Mouse (Mus musculus) monocyte, adult 59 days (primary cell): Measurements from ENCODE around the gene Sec14l2. TPM values are rescaled to one million over a fixed set of nuclear protein-coding genes. Genes with fewer than 3 reads are reported as not detected.

Experiments
- total RNA-seq, 2 experiments: library from RNA; stranded (reverse); gene quantifications; one replicate each; pipeline ENCODE4 v1.2.4; 2023

The Sec14l2 gene
- under 1 TPM in 1 of 2 experiments, not detected in 1; 0.33 TPM for total RNA-seq

DNA sequence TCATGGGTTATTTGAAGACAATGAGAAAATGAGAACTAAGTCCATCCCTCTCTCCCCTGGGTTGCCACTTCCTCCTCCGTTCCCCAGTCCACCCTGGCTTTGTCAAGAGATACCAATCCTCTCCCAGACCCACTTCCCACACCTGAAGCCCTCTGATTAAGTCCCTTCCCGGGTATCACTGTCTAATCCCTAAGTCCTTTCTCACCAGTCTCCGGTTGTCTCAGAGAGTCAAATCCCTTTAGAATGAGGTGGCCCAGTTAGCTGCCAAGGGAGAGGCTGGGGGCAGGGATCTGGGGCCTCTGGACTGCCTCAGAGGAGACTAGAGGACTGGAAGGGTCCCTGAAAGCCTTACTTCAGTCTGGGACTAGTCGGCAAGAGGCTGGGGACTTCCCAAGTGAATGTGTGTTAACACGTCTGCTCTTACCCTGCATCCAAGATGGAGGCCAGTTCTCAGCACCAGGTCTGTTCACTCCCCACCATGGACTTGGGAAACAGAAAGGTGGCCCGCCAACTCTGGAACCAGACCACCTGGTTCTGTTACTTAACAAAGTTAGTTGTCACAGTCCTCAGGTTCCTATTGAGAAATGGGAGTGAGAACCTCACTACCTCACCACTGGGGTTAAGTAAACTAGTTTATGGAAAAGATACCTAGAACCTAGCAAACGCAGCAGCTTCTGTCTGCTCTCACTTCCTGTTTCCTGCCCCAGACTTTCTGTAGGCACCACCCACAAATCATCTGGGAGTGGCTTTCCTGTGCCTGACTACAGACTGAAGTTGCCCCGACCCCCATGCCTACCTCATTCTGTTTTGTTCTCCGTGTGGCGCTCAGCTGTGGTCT, at the start of gene Sec14l2:
Gene Sec14l2 (minus strand): TSS at position 674 of the 838 bp plus-strand sequence.

DNA sequence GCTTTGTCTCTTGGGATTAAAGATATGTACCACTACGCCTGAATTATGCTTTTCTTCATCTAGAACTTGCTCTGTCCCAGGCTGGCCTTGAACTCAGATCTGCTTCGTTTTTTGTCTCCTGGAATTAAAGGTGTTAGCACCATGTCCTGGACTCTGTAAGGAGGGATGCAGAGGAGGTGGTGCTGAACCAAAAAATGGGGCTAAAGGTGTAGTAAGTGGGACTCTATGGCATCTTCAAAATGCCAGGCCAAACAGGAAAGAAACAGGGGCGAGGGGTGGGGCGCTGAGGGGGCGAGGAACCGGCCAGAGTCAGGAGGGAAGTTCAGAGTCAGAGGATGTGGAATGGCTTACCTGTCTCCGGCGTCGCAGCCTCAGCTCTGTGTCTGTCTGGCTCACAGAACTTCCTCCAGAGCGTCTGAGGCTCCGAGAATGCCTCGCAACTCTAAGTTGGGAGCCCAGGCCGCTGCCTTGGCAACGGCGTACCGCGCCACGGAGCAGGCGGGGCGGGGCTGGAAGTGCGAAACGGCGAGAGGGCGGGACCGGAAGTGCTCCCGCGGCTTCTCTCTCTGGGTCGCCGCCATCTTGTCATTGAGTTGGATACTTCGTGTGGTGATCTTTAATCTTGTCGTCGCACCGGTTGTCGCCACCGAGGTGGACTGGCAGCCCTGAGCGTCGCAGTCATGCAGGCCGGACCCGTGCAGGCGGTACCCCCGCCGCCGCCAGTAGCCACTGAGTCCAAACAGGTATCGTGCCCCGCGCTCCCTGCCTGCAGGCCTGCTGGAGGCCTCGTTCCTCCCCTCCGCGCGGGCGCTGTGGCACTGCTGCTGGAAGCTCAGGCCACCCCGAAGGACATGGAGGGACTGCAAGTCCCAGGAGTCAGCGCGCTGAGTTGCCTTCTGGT, 36.8 kb upstream of the Sec14l2 start, which contains the start of the genes Ccdc157 and Sf3a1:
Gene Ccdc157 (minus strand): TSS at position 486 of the 901 bp plus-strand sequence.
Gene Sf3a1 (plus strand): TSS at position 543 of the 901 bp plus-strand sequence.

DNA sequence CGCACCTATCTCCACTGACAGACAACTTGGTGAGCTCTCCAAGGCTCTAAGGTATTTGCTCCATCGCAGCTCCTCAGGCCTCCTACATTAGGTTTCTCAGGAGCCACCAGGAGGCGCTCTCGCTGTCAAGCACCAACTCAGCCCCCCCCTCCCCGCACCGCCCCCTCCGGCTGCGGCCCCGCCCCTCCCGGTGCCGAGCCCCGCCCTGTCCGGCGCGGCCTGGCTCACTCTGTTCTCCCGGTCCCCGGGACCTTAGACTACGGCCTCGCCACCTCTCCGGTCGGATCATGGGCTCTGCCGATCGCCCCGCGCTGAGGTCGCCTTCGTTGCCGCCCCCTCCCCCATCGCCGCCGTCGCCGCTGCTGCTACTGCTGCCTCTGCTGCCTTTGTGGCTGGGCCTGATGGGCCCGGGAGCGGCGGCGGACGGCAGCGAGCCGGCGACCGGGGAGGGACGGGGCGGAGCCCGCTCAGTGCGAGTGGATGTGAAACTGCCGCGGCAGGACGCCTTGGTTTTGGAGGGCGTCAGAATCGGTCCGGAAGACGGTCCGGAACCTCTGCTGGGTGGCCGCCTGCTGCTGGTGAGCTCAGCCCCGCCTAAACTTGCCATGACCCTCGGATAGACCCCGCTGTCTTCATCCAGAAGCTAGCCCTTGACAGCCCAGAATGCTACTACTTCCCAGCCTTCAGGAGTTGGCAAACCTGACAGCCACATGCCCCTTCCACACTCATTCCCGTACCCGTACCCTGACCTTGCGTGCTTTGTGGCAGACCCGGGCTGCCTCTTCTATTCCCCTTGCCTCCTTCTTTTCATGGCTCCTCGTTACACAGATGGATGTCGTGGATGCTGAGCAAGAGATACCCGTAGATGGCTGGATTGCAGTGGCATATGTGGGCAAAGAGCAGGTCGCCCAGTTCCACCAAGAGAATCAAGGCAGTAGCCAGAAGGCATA, 12.0 kb upstream of the Sec14l2 start, which contains the start of gene Rnf215:
Gene Rnf215 (plus strand): TSS at position 217 of the 950 bp plus-strand sequence.

DNA sequence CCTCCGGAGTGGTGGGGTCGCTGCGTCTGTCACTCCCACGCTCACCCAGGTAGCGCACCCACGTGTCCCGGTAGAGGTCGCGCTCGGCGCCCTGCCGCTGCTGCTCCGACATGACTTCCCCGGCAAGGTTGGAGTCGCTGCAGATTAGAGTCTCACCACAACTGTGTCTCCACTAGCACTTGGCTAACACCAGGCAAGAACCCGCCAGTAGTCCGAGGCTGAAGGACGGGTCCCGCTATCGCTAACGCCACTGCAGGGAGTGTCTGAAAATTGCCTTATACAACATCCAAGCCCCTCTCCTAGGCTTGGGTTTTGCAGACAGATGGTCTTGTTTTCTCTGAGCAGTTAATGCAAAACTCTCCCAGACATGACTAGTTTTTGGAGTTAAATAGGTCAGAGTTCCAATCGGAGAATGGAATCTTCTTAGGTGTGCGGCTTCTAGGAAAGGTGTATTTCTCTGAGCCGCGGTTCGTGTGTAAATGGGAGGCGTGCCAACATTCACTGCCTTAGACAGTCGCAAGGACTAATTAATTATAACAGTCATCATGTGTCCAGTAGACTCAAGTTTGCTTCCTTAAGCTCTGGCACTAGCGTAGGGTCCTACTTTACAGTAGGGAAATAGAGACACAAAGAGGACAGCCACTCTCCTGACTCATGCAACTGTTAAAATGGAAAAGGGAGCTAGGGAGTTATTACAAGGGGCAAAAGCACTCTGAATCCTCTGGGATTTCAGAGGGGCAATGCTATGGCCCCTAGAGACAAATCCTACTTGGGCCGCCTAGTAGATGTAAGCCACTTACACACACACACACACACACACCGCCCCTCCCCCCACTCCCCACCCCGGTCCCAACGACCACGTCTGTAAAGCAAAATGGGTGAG, 27.8 kb downstream of the Sec14l2 start, which contains the start of gene Mtfp1:
Gene Mtfp1 (minus strand): TSS at position 275 of the 883 bp plus-strand sequence.

DNA sequence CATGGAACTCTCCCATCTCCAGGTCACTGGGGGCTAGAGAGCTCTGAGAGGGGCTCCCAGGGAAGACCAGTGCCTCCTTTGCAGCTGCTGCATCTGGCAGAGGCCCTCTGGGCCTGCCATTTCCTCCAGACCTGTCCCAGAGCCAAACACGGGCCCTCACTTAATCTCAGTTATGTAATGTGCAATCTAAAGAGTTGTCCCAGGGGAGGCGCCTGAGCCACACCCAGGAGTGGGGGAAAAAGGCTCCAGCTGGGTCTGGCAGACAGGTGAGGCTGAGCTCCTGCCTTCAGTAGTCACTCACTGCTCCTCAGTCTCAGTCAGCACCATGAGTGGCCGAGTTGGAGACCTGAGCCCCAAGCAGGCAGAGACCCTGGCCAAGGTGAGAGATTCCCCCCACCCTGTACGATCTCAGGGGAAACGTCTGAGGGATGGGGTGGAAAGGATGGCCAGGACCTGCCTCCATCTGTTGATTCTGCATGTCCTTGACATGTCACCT, 58.5 kb downstream of the Sec14l2 start, which contains the start of gene Sec14l3:
Gene Sec14l3 (plus strand): TSS at position 215 of the 496 bp plus-strand sequence.

Other genes with a start within 250 kb of the Sec14l2 start
- 1 to 10 TPM; 1.3 to 1.9 TPM for gene 4921536K21Rik, start 228.3 kb downstream of the Sec14l2 start, total RNA-seq
- 10 to 100 TPM; 10.5 to 11.7 TPM for gene Dusp18, start 228.2 kb downstream of the Sec14l2 start, total RNA-seq
- 10 to 100 TPM; 27.1 to 29.5 TPM for gene Slc35e4, start 208.8 kb downstream of the Sec14l2 start, total RNA-seq
- gene Tcn2, start 191.3 kb downstream of the Sec14l2 start, total RNA-seq: 100 to 1,000 TPM; 108 to 152 TPM
- 10 to 100 TPM; 62.3 to 64.0 TPM for gene Pes1, start 159.4 kb downstream of the Sec14l2 start, total RNA-seq
- gene 4930556J24Rik, start 146.6 kb downstream of the Sec14l2 start, total RNA-seq: not detected
- not detected for gene Gal3st1, start 139.8 kb downstream of the Sec14l2 start, total RNA-seq
- gene Sec14l4, start 92.0 kb downstream of the Sec14l2 start, total RNA-seq: not detected
- not detected for gene Sec14l3, start 58.6 kb downstream of the Sec14l2 start, total RNA-seq
- under 1 TPM; 0.47 to 0.88 TPM for gene Mtfp1, start 28.0 kb downstream of the Sec14l2 start, total RNA-seq
- 10 to 100 TPM; 21.5 to 30.7 TPM for gene Rnf215, start 11.8 kb upstream of the Sec14l2 start, total RNA-seq
- 1 to 10 TPM; 1.0 to 1.1 TPM for gene Ccdc157, start 36.9 kb upstream of the Sec14l2 start, total RNA-seq
- gene Sf3a1, start 36.9 kb upstream of the Sec14l2 start, total RNA-seq: 10 to 100 TPM; 29.3 to 31.8 TPM
- gene Tbc1d10a, start 63.4 kb upstream of the Sec14l2 start, total RNA-seq: 10 to 100 TPM; 36.5 to 38.7 TPM
- 1 to 10 TPM; 2.6 to 4.3 TPM for gene Castor1, start 94.8 kb upstream of the Sec14l2 start, total RNA-seq
- gene Osm, start 113.0 kb upstream of the Sec14l2 start, total RNA-seq: 10 to 100 TPM; 74.4 to 81.8 TPM
- 1 to 10 TPM; 2.3 to 3.4 TPM for gene Lif, start 134.1 kb upstream of the Sec14l2 start, total RNA-seq